Mouse (Mus musculus): ENCODE measurements at regions not wholly inside any gene's neighbourhood (a gene's known extent, or its start where the extent isn't known, plus 50 kb on each side); places are given as distances from the start of the nearest gene placed in this dataset.

DNA sequence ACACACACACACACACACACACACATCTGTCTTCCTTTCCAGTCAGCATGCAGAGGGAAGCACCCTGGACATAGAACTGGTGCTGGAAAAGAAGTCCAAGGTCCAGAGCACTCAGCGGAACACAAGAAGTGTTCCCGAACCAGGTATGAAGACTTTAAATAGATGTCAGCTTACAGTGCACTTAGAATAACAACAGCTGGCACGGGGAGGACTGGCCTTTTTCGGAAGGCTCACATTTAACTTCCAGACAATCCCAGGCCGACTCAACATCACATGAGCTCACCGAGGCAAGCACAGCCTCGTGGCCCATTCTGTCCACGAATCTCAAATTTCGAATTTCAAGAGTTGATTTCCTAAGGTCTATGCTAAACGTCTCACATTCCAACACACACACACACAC lies 70.9 kb upstream of the Slc25a33 start:
- no peak for DNase-seq

- no peak for DNase-seq
These were observed 69.7 kb upstream of the Slc25a33 start for GRCm38 (mm10) chr4:149843736-149844135.

DNA sequence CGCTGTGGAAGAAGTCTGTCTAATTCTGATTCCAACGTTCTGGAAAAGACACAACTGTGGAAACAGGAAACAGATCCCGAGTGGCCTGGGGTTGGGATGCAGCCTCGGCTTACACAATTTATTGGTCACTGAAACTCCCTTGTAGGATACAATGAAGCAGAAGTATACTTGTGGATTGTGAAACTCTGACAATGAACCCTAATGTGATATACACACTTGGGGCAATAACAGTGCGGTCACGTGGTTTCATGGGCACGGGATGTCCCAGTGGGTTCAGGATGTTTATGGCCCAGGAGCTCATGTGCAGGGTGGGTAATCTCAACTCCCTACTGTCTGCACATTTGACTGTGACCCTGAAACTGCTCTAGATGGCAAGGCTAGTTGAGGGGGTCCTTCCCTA lies 68.8 kb upstream of the Slc25a33 start:
- no peak for DNase-seq

- DNase-seq = no peak
These were observed 67.8 kb upstream of the Slc25a33 start for GRCm38 (mm10) chr4:149841856-149842255.

DNA sequence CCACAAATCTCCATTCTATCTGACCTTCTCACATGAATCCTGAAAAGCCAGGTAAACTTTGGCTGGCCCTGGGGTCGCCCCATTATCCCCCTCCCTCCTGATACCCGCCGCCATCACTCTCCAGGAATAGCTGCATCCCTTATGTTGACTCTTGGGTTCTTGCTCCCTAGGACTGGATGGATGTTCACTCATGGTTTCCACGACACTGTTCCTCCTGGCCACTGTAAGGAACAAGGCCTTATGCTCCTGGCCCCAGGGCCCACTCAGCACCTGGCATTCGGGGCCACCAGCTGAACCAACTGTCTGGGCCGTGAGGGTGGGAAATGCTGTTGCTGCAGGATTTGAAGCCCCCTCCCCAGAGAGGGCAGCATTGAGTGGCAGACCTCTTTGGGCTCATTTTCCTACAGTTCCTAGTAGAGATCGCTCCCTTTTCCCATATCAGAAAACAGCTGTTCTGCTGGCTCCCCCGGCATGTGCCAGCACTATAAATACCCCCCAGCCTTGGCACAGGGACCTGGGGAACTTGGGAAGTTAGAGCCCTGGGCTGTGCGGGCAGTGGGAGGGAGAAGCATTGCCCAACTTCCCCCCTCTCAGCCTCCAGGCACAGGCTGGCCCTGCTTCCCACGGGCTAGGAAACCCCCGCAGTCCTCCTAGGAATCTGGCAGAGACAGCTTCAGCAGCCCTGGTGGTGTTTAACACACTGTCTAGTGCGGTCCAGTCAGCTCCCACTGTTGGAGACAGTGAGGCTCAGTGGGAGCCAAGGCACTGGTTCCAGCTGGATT lies 66.6 kb upstream of the Slc25a33 start:
- DNase-seq = no peak

DNA sequence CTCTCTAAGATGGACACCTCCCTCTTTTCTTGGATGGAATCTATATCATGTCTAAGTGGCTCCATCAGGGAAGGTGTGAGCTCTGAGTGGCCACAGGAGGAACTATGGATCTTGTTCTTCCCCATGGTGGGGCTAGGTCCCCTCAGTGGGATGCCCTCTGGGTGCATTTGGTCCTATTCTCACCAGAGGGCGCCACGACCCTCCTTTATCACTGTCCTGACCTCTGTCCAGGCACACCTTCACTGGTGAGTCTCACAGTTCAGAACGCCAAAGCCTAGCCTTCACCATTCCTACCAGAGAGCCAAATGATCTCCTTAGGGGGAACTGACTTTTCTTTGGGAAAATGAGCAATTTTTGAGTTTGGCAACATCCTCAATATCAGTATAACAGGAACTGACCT lies 64.6 kb upstream of the Slc25a33 start:
- DNase-seq = peak in 1 of 2 experiments; percentile 62

GRCm38 (mm10) chr4:149834646-149835156 lies 60.6 kb upstream of the Slc25a33 start:
- DNase-seq = no peak

- DNase-seq = no peak
These were observed 58.5 kb upstream of the Slc25a33 start for GRCm38 (mm10) chr4:149832446-149833101.

DNA sequence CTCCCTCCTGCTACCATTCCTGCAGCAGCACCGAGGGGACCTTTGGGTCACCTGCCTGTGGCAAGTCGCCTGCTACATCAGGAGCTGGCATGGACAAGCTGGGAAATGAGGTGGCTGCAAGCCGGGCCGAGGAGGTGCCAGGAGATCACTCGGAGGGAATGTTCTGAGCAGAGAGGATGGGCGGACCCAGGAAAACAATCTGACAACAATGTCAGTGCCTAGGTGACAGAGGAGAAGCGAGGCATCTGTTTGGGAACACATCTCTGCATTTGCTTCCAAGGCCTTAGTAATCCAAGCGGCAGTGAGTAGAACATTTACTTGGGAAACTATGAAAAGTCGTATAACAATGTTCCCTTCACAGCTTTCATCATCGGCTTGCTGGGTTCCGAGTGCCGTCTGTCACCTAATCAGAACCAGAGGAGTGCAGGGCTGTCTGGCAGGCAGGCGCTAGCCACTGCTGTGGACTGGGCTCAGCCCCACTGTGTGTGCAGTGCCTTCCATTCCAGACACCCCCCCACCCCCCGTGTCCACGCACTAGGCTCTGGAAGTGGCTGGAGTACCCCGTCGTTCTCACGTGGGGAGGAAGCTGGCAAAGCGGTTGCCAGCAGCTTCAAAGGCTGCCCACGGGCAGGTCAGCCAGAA lies 56.6 kb upstream of the Slc25a33 start:
- DNase-seq = no peak

GRCm38 (mm10) chr4:149829964-149830363 lies 55.9 kb upstream of the Slc25a33 start:
- no peak for DNase-seq

DNA sequence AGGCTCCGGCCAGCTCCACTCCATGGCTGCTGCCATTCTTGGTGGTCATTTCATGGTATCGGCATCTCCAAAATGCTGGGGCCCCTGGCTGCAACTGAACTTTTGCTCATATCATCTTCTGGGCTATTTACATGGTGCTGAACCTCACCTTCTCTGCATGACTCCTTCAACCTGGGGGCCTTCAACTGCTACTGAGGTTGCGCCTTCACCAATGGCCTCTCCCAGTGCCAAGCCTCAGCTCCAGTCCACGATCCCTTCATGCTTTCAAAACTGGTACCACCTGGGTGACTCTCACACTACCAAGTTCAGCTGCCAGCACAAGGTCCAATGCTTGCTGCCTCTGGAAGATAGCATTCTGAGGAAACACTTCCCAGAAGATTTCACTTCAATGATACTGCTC lies 53.7 kb upstream of the Slc25a33 start:
- DNase-seq = no peak

Data from spleen, adult 18-20 months (tissue).